Mouse (Mus musculus): ENCODE data around the gene Gdf1.

The Gdf1 gene

DNA sequence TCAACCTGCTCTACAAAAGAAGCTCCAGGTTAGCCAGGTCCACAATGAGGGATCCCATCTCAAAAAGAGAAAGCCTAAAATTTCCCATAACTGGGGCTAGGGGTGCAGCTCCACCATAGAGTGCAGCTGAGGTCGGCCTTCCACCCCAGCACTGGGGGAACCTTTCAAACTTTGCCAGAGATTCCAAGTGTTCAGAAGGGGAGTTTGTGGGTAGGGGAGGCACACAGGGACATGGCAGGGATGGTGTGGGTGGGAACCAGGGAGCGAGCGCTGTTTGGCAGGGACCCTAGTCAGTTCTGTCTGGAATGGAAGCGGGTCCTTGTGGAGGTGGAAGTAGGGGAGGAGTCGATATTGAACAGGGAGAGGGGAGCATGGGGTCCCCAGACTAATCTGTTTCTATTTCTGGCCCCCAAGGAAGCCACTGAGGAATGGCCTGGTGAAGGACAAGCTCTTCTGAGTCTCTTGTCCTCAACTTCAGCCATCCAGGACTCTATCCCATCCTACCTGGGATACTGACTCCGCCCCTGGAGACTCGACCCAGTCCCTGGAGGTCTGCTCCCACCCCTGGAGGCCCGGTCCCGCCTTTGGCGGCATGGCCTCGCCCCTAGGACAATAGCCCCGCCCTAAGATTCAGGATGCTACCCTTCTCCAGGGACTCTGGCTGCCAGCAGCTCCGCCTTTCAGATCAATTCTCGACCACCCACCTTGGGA, at the start of gene Gdf1:
Gene Gdf1, plus strand, starts transcription at position 694 of the 711 bp plus-strand sequence.
- DNase-seq (ENCODE audit: low read depth, low spot score): peak; percentile 51

DNA sequence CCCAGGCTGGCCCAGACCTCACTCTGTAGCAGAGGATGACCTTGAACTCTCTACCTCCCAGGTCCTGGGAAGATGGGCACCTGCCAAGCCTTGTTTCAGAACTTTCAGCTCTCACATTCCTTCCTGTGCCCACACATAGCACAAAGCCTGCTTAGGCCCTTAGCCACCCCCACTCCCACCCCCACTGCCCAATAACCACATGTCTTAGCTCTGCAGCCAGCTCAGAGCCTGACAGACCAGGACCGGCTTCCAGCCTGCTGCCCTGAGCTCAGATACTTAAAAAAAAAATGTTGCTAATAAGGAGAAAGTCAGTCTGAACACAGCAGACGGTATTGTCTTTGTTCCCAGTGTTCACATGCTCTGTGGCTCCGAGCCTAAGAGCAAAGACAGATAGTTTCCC, 48.6 kb upstream of the Gdf1 start:
- DNase-seq (ENCODE audit: low read depth, low spot score): no peak

DNA sequence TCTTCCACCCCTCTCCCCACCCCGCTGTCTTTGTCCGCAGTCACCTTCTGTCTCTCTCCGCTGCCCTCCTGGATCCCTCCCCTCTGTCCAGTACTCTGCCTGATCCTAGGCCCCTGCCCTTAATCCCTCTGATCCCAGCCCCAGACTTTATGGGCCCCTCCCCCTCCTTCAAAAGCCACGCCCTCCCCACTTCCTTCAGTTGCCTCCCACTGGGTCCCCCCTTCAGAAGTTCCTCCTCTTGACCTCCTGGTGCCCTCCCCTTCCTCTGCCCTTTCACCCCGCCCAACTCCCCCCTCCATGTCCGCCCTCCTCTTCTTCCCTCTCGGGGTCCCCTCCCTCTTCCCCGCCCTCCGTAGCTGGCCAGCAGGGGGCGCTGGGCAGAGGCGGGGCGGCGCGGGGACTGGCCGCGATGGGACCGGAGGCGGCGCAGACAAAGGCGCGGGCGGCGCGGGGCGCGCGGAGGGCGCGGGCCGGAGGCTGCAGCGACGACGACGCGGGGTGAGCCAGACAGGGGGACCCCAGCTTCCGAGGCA, 46.9 kb upstream of the Gdf1 start, which contains the start of gene Homer3:
Gene Homer3, plus strand, starts transcription at position 225 of the 533 bp plus-strand sequence.
- peak; percentile 89 for DNase-seq (ENCODE audit: low read depth, low spot score)

DNA sequence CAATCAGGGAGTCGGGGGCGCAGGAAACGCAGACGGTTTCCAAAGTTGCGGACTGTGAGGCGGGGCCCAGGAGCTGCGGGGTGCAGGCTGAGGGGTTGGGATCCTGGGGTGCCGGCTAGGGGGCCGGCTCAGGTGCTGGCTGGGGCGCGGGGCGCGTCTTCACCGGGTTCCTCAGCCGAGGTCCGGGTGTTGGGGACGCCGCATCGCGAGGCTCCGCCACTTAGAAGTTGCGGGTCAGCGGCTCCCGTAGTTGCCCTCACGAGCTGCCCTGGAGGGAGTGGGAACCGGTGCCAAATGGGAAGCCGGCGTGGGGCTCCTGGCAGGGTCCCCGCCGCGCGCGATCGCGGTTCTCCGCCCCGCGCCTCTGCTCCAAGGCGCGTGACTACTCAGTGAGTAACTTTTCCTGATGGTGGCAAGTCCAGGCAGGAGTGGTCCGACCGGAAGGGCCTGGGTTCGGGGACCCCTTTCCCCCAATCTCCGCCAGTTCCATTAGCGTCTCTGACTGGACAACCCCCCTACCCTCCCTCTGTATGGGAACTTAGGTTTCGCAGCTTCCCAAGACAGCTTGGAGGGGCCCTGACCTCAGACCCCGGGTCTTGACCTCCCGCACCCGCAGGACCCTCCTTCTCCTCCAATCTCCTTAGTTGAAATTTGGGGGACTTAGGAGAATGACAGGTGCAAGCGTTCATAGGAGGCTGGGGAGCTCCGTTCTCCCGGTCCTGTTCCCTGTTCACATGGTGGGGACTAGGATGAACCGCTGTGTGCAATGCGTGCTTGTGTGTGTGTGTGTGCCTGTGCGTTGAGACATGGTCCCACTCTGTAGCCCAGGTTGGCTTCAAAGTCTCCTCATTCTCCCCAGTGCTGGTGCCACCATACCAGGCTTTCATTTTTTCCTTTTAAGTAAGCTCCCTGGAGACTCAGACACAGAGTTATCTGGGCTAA, 46.2 kb upstream of the Gdf1 start:
- DNase-seq (ENCODE audit: low read depth, low spot score): no peak

DNA sequence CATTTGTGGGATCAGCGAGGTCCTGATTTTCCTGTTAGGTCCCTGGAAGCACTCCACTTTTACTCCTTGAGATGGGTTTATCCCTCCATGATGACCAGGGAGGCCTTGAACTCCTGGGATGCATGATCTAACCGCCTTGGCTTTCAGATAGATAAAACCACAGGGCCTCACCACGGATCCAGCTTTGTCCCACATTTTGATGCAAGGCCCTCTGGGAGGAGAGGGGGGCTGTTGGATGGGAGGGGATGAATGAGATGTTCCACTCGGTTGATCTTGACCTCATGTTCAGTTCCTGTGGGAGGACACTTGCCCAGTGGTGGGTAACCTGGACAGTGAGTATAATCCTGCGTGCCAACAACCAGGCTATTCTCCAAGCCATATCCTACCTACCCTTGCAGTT, 45.2 kb upstream of the Gdf1 start:
- no peak for DNase-seq (ENCODE audit: low read depth, low spot score)

DNA sequence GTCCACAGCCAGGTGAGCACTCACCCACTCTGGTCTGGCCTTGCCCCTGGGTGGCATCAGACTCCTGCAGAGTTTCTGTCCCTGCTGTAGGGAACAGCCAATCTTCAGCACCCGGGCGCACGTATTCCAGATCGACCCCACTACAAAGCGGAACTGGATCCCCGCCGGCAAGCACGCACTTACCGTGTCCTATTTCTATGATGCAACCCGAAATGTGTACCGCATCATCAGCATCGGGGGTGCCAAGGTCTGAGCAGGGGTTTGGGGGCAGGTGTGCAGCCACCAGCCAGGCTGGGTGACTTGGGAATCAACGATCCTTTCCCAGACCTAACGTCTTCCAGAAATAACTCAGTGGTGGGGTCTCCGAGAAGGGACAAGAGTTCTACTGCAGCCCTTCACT, 44.3 kb upstream of the Gdf1 start:
- no peak for DNase-seq (ENCODE audit: low read depth, low spot score)

DNA sequence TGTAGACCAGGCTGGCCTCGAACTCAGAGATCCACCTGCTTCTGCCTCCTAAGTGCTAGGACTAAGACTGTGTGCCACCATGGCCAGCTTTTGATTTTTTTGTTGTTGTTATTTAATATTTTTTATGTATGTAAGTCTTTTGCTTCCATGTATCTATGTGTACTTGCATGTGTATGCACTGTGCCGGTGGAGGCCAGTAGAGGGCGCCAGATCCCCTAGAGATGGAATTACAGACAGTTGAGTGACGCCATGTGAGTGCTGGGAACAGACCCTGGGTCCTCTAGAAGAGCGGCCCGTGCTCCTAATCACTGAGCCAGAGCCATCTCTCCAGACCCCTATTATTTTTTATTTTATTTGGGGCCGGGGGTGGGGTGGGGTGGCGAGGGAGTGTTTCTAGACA, 42.9 kb upstream of the Gdf1 start:
- no peak for DNase-seq (ENCODE audit: low read depth, low spot score)

DNA sequence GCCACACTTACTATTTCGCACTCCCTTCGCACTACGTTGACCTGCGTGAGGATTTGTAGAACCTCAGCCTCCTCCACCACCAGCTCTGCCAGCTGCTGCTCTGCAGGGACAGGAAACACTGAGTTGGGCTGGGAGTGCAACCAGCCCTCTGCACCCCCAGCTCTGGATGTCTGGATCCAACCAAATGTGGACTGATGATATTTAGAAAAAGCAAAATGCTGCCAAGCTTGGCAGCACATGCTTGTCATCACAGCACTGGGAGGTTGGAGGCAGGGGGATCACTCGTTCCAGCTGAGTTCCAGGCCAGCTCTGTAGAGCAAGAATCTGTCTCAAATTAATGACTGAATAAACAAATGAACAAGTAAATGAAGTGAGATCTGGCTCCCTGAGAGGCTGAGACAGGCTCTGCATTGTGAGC, 35.6 kb upstream of the Gdf1 start:
- peak; percentile 41 for DNase-seq (ENCODE audit: low read depth, low spot score)

DNA sequence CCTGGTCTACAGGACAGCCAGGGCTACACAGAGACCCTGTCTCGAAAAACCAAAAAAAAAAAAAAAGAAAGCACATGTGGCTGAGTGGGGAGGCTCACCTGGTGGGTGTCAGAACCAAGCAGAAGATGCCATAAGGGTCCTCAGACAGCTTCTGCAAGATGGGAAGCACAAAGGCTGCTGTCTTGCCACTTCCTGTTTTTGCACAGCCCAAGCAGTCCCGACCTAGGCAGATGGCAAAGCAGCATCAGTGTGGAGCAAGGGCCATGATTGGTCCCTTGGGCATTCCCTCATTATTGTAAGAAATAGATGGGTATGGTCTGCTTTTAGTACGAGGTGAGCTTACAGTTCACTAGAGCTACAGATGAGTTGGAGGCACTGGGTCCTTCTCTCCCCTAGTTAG, 28.7 kb upstream of the Gdf1 start:
- DNase-seq (ENCODE audit: low read depth, low spot score): no peak

DNA sequence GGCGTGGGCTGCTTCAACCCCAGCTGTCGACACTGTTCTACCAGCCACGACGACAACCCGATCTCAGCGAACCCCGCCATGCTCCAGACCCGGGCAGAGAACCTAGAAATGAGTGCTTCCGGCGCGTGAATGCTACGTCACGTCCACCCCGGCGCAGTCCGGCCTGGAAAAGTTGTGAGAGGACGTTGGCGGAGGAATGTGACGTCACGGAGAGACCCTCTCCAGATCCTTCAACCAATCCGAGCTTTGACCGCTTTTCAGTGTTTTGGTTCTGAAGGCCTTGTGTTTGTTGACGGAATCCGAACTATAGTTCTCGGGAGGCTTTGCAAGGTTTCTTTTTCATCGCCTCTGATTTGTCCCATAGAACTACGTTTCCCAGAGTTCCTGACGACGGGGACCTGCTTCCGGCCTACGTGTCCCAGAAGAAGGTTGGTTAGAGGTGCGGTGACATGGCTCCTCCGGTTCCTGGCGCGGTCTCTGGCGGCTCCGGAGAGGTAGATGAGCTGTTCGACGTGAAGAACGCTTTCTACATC, 27.2 kb upstream of the Gdf1 start, which contains the start of the genes Ddx49 and Cope:
Gene Ddx49, minus strand, starts transcription at position 132 of the 533 bp plus-strand sequence.
Gene Cope, plus strand, starts transcription at position 161 of the 533 bp plus-strand sequence.
- peak; percentile 98 for DNase-seq (ENCODE audit: low read depth, low spot score)

DNA sequence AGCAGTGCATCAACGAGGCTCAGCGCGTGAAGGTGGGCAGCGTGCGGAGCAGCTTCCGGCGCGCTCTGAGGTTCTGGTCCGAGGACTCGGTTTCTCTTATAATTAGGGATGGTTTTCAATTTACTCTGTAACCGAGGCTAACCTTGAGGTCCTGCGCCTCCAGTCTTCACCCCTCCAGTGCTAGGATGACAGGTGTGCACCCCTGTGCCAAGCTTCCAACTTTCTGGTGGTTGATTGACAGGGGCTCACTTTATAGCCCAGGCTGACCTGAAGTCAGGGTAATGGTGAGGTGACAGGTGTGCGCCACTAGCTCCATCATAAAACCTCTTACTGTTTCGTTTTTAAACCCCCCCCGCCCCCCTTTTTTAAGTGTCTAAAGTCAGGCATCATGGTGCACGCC, 26.7 kb upstream of the Gdf1 start:
- no peak for DNase-seq (ENCODE audit: low read depth, low spot score)

DNA sequence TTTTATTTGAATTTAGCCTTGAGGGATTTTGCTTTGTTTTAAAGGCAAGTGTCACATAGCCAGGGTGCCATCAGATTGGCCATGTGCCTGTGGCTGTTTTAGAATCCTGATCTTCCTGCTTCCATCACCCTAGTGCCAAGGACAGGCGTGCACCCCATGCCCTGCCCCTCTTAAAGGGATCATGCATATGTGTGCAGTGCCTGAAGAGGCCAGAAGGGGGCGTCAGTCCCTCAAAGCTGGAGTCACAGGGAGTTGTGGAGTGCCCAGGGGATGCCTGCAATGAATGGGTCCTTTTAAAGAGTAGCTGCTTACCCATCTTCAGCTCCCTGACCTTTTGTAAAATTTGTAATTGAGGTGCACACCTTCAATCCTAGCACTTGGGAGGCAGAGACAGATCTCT, 20.3 kb upstream of the Gdf1 start:
- DNase-seq (ENCODE audit: low read depth, low spot score): peak; percentile 36

DNA sequence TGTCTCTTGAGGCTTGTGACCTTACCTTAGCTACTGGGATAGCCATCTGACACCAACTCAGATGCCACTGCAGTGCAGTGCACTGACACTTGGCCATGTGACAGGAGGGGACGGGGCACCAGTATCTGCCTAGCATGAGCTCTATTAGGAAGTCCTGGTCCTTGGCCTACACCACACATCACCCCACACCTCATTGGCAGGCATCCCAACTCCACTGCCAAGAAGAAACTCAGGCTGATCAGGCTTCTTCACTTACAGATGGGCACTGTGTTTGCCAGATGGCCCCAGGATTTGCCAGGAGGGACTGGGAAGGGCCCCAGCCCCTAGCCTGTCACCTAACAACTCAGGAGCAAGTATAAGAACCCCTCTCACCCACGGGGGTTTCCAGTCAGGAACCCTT, 16.2 kb upstream of the Gdf1 start:
- DNase-seq (ENCODE audit: low read depth, low spot score): no peak

DNA sequence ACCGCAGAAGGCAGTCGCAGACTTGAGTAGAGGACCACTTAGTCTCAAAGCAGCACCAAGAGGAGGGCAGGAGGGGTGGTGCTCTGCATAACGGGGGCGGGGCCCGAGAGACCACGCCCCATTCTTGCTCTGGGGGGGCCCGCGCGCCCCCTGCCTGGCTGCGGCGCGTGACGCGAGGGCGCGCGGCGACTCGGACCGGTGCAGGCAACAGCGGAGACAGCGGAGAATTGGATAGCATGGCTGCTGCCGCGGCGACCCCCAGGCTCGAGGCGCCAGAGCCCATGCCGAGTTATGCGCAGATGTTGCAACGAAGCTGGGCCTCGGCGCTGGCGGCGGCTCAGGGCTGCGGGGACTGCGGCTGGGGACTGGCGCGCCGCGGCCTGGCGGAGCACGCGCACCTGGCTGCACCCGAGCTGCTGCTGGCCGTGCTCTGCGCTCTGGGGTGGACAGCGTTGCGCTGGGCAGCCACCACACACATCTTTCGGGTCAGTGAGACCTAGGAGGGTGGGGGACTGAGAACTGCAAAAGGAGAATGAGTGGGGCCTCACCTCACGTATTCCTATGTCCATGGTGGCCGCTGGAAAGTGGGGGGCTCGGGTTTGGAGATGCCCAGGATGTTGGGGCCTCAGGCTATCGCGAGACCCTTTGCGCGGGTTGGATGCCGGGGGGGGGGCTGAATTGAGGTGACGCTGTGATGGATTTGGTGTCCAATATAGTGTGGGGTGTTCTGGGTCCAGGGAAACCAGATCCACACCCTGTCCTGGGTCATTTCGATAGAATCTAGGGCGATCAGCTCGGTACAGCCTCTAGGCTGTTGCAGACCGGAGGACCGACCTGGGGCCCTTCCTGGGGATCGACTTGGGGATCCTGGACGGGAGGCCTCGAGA, 13.8 kb upstream of the Gdf1 start, which contains the start of gene Cers1:
Gene Cers1, plus strand, starts transcription at position 152 of the 887 bp plus-strand sequence.
- DNase-seq (ENCODE audit: low read depth, low spot score): peak; percentile 88

DNA sequence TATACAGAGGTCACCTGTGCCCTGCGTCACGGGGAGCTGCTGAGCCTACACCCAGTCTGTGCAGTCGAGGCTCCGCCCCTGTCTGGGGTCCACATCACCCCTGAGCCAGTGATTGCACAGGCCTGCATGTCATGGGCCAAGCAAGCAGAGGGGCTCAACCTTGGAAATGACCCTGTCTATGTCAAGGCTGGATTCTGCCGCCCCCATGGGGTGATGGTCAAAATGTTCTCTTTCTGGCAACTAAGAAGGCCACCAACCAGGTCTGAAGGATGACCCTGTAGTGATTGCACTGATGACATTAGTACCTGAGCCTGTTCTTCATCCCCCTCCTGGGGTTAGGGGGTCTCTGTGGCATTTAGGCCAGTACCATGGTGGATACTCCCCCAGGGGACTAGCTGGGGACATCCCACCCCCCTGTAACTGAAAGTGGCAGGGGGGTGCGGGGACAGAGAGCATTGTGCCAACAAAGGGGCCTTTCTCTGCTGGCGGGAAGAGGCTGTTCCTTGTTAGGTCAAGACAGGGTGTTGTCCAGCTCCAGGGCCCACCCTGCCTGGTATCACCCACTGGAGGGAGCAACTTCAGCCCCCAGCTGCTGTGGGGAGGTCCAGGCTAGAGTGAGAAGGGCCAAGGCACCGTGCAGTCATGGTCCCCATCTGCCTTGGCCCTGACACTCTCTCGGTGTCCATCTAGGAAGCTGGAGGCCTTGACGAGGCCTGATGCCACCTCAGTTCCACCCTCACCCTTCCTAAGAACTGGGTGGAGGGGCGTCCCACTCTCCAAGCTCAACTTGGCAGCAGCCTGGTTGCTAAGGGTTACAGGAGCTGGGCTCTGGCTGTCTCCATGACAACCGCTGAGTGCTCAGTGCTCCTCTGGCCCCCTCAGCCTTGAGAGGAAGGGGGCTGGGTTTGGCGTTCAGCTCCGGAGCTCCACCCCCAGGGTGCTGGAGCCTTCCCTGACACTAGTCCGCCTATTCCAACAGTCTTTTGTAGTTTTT, 12.8 kb upstream of the Gdf1 start:
- DNase-seq (ENCODE audit: low read depth, low spot score): peak; percentile 97

DNA sequence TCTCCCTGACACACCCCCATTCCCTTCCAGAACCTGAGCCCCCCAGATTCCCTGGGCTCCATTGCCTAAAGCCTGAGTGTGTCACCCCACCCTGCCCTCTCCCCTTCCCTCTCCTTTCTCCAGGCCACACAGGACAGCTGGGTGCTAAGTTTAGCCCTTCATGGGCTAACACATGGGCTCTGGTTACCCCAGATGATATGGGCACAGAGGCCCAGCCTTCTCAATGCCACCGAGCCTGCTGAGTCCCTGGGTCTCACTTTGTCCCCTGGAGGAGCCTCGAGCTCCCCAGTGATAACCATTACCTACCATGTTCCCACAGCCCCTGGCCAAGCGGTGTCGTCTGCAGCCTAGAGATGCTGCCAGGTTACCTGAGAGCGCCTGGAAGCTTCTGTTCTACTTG, 11.7 kb upstream of the Gdf1 start:
- DNase-seq (ENCODE audit: low read depth, low spot score): no peak

DNA sequence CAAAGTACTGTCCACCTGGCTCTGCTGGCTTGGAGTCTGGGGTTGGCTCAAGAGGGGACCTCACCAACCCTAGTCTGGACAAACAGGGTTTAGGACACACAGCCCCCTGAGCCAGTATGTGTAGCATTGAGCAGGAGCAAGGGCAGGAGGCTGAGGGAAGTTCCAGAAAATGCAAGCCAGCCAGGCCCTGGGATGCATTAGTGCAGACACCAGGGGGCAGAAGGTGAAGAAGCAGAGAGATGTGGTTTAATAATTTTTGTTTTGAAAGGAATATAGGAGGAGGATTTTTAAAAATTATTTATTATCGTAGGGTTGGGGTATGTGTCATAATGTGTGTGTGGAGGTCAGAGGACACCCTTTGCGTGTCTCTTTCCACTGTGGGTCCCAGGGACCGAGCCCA, 5.9 kb upstream of the Gdf1 start:
- DNase-seq (ENCODE audit: low read depth, low spot score): no peak

DNA sequence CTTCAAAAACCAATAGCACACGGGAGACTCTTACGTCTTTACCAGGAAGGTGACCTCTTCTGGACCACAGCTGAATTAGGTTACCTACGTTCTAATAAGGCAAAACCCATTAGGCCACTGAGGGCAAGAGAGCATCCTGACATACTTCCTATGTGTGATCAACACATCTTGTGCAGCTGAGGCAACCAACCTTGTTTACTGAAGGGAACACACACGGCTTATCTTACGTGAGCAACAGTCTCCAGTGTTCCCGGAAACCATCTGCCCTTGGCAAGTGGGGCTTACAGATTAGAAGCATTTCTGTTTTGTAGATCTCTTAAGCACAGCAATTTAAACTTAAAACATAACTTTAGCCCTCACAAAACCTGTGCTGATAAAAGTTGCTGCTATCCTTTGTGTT, 2.1 kb upstream of the Gdf1 start:
- DNase-seq (ENCODE audit: low read depth, low spot score): peak; percentile 39

DNA sequence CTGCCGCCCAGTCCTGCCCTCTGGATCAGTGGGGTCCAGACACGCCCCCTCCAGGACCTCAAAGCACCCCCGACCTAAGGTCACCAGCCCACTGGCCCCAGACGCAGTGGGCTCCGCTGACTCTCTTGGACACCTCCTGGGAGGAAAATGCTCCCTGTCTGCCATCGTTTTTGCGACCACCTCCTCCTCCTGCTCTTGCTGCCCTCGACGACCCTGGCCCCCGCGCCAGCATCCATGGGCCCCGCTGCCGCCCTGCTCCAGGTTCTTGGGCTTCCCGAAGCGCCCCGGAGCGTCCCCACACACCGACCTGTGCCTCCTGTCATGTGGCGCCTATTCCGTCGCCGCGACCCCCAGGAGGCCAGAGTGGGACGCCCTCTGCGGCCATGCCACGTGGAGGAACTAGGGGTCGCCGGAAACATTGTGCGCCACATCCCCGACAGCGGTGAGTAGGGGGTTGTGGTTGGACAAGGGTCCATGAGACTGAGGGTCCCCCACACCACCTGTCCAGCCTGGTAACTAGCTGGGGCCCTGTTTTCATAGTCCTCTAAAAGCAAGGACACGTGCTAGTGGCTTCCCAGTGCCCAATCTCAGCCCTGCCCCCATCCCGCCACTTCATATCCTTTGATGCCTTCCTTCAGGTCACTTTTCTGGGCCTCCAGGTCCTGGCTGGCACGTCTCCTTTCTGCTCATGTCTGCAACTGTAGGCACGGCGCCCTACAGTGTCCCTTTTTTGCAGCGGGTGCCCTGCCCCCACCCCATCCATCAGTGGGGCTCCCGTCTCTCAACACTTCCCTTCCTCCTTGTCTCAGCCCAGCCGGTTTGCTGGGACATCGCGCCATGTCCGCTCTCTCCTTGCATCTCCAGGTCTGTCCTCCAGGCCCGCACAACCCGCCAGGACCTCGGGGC, 471 bp downstream of the Gdf1 start:
- DNase-seq (ENCODE audit: low read depth, low spot score): no peak

Measured in brain, adult 2 months (tissue).